Mouse (Mus musculus): ENCODE results near the gene Prkra.

- TF ChIP-seq POLR2A (IDR thresholded peaks at IDR 0.05; ENCODE audit: low read depth, low read length) (no peak), CTCF (IDR thresholded peaks at IDR 0.05; ENCODE audit: borderline replicate concordance, insufficient read depth, low read length) (no peak)
Measured at GRCm38 (mm10) chr2:76675949-76676348, 28.1 kb upstream of the Prkra start.

Measured in embryonic fibroblast, embryonic 13.5 days (primary cell).